Mouse (Mus musculus): ENCODE results near the gene Hist1h3h.
"Not testable (repeated sequence)": the region's sequence is repeated elsewhere in the genome, so short reads cannot be mapped to it uniquely, and the experiment has no call there.

The Hist1h3h gene

DNA sequence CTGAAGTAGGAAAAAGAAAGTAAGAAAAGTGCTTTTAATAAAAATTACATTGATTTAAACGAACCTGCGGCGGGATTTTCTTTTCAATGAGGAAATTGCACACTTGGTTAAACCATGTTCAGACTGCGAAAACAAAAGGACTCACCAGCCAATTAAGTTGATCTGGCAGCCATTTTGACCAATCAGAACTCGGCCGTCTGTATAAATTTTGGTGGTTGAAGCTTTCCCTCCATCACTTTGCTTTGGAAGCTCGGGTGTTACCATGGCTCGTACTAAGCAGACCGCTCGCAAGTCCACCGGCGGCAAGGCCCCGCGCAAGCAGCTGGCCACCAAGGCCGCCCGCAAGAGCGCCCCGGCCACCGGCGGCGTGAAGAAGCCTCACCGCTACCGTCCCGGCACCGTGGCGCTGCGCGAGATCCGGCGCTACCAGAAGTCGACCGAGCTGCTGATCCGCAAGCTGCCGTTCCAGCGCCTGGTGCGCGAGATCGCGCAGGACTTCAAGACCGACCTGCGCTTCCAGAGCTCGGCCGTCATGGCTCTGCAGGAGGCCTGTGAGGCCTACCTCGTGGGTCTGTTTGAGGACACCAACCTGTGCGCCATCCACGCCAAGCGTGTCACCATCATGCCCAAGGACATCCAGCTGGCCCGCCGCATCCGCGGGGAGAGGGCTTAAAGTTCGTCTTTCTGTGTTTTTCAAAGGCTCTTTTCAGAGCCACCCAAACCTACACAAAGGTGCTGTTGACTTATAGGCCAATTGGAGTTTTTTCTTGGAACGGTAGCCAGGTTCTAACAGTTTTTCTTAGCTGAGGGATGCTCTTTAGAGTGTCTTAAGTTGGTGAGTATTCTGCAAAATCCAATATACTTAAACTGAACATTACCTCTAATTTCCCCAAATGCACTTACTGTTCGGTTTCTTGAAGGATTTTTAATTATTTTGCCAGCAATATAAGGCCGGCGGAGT is at the start of gene Hist1h3h:
TSS of gene Hist1h3h (plus strand) at position 263 of the 961 bp plus-strand sequence.
- peak; percentile 45 to 64 for DNase-seq (ENCODE audit: low spot score in 2 of 2)

DNA sequence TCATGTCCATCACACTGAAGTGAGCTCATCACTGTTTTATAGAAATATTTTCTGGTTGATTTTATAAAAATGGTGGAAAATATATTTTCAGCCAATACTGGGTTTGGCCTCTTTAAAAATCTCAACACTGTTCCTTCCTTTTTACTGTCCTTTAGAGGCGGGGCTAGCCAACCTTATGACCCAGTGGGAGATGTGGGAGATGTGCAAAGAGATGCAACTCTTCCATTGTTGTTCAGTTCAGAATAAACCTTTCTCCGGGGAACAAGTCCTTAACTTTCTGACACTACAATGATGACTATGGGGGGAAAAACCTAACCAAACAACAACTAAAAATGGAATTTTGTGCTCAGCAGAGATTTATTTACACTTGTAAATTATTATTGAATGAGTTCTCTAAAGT is 40.2 kb upstream of the Hist1h3h start, which contains the start of gene Olfr1360:
TSS of gene Olfr1360 (minus strand) at position 101 of the 400 bp plus-strand sequence.
- DNase-seq (ENCODE audit: low spot score in 2 of 2), result no peak

DNA sequence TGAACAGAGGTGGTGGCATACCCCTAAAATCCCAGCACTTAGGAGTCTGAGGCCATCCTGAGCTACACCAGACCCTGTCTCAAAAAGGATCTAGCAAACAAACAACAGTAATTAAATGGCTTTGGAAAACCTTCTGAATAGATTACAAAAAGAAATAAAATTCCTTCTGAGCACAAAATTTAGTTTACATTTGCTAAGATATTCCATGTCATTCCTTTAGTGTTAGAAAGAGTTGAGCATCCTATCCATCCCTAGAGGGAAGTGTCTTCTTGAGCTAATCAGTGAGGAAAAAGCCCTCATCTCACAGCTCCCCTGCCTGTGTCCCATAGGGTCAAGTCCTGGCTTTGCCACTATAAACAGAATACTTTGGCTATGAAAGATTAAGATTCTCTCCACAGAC is 19.6 kb upstream of the Hist1h3h start, which contains the start of gene Olfr1359:
TSS of gene Olfr1359 (plus strand) at position 301 of the 400 bp plus-strand sequence.
- no peak for DNase-seq (ENCODE audit: low spot score in 2 of 2)

DNA sequence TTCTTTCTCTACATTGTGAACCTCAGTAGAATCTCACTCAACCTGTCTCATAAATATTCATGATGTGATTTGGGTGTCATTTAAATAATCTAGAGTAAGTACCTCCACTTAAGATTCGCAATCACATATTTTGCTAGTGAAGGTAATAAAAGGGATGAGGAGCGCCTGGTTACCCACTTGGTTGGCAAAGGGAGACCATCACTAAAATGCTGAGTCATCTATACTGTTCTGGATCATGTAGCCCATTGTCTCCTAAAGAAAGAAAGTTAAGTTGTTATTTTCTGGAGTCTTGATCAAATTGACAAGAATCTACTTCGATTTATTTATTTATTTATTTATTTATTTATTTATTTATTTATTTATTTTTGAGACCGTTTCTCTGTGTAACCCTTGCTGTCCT is 10.8 kb upstream of the Hist1h3h start:
- DNase-seq (ENCODE audit: low spot score in 2 of 2), result no peak

DNA sequence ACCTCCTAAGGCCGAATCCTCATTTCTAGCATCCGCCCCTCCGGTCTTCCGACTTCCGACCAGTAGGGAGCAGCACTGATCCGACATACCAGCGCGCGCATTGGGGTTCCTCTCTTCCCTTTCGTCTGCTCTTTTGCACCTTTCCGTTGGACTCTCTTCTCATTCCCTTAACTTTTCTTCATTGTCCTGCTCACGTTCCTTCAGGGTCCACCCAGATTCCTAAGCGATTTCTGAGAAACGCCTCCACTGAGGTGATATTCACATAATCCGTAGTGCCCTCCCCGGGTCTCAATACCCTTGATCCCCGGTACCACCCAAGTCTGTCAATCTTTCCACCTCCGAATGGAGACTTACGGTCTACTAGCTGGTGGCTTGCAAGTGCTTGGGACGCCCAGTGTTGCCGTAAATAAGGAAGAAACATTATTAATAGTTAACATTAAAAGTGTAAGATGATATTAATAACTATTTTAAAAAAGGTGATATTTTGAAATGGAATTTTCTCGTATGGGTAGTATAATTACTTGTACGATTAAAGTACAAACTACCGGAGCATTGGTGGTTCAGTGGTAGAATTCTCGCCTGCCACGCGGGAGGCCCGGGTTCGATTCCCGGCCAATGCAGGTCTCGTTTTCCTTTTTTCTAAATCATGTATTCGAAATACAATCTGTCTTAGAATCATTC is 7.3 kb upstream of the Hist1h3h start:
- peak; percentile 77 to 80 for DNase-seq (ENCODE audit: low spot score in 2 of 2)

DNA sequence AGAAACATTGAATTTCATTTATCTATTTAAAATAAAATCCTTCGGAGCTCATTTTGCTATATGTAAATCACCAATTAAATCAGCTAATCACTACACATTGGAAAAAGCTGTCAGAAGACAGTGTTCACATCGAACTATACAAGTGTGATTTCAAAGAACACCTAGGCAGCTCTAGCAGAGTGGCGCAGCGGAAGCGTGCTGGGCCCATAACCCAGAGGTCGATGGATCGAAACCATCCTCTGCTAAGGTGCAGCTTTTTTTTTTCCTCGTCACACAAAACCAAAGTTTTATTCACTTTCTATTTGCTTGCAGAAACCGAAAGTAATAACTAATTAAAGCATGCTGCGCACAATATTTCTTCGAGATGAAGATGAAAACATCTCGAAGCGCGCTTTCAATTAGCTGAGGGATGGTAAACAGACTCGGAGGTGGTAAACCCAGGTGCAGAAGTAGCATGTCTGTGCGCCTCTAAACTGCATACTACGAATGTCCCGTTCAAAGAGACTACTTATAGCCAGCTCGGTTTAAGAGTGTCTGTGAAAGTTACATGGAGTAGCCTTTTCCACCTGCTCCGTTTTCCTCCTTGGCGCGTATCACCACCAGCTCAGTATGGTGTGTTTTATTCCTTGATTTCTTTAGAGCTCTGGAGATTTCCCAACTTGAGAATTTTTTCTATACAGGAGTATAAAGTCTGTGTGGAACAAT is 6.5 kb upstream of the Hist1h3h start:
- DNase-seq (ENCODE audit: low spot score in 2 of 2), result peak; percentile 70 to 77

DNA sequence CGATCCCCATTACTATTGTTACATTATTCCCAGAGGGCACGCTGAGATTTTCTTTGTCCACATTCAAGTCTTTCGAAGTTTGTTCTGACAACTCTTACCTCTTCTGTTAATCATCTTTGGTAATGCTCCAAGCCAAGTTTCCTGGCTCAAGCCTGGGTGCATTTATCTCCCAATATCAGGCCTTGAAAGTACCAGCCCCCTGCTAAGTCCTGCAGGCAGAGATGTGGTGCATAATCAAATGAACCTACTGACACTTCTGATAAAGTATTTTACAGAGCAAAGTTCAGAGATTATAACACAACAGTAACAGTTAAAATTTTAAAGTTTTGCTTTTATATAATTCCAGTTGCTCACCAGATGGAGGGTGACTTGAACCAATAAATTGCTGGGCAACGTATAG is 5.8 kb upstream of the Hist1h3h start:
- DNase-seq (ENCODE audit: low spot score in 2 of 2), result no peak

DNA sequence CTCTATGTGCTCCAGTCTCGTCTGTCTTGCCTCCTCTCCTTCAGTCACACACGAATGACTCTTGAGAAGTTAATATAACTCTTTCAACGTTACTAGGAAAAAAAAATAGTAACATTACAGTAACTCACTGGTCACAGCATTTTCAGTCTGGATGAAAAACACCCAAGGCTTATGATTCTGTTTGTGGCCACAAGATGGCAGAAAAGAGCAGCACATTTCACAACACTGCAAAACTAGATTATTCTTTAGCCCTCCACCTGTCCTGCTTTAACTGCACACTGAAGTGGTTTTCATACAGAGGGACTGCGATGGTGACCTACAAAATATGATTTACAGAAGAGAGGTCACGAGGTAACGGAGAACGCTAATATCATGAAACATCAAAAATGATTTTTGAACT is 2.7 kb upstream of the Hist1h3h start:
- DNase-seq (ENCODE audit: low spot score in 2 of 2), result peak in 1 of 2 experiments; percentile 28

DNA sequence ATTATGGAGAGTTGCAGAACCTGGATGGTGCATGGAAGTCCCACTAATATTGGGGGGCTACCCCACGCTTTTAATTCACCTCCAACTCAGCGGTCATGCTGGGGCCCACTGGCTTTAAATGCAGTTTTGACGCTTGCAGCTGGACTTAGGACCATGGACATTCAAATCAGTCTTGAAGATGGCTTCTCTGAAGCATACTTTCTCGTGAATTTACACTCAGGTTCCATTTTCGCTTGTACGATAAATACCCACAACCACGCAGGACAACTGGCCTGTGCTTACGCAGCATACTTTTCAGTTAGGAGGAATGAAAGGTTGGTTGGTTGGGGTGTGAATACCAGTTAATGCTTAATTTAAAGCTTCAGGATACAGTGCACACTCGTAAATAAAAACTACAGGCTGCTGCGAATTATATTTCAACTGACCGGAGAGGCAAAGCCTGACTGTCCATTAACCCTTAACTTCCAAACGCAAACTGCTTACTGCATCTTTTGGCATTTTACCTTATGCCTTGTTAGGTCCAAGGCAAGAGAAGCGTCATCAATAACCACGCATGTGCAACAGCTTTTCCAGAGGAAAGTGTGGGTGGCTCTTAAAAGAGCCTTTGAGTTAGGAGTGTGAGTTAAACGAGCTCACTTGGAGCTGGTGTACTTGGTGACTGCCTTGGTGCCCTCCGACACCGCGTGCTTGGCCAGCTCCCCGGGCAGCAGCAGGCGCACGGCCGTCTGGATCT is 2.2 kb upstream of the Hist1h3h start:
- no peak for DNase-seq (ENCODE audit: low spot score in 2 of 2)

DNA sequence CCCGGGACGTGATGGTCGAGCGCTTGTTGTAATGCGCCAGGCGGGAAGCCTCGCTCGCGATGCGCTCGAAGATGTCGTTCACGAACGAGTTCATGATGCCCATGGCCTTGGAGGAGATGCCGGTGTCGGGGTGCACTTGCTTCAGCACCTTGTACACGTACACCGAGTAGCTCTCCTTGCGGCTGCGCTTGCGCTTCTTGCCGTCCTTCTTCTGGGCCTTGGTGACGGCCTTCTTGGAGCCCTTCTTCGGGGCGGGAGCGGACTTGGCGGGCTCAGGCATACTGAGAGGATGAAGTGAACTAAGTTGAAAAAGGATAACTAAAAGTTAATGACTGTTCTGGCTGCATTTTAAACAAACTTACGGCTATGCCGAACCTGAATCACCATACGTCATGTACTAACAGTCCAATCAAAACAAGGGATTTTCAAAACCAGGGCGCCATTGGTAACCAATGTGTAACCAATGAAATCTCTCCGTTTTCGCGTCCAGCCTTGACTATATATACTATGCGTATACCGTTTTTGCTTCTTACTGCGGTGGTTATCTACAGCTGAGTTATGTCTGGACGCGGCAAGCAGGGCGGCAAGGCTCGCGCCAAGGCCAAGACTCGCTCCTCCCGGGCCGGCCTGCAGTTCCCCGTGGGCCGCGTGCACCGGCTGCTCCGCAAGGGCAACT is 1.5 kb upstream of the Hist1h3h start, which contains the start of the genes Hist1h2bl and Hist1h2ai:
TSS of gene Hist1h2bl (minus strand) at position 280 of the 676 bp plus-strand sequence.
TSS of gene Hist1h2ai (plus strand) at position 559 of the 676 bp plus-strand sequence.
- DNase-seq (ENCODE audit: low spot score in 2 of 2), result peak; percentile 63 to 70

DNA sequence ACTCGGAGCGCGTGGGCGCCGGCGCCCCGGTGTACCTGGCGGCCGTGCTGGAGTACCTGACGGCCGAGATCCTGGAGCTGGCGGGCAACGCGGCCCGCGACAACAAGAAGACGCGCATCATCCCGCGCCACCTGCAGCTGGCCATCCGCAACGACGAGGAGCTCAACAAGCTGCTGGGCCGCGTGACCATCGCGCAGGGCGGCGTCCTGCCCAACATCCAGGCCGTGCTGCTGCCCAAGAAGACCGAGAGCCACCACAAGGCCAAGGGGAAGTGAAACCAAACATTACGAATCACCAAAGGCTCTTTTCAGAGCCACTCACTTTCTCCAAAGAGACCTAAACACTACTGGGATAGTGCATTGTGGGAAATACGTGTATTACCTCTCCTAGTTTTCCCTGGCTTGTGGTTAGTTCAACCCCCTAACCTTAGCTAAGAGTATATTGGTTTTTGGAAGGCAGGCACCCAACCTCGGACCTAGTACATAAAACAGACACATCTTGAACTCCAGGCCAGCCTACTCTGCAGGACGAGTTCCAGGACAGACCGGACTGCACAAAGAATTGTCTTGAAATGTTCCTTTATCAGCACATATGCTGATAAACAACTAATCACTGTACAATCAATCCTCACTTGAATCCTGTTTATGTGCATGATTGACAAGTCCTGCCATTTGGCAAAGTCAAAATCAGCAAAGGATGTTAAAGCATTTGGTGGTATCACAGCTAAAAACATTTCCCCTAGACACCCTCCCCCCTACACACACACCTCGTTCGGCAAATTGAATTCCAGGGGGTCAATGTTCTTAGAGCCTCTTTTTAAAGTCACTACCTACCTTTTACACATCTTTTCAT is 693 bp upstream of the Hist1h3h start:
- not testable (repeated sequence) for DNase-seq (ENCODE audit: low spot score in 2 of 2)

DNA sequence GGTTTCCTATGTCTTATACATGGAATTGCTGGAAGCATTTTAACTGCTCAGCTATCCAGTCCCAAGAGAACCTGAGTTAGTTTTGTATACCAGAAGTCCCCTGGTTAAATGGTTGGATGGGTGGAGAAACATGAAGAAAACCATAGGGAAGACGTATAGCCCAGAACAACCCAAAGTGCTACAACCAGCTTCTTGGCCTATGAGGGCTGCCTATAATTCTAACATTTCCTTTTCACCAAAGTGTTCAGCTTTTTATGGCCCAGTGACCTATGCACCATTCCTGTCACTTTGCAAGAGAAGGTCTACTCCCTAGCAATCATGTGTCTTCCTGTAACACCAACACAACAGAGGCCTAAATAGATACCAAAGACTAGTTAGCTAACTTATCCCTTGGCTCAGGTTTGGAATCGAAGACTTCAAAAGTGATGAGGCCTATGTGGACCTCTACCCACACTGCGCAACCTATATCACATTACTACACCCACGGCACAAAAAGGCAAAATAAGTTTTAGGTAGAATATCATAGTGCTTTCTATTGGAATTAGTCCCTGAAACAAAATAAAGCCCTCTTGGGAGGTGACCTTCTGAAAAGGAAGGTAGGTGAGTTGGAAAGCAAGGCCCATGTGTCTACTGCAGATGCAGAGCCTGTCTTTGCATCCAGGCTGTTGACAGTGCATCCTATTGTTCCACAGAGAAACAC is 1.1 kb downstream of the Hist1h3h start:
- no peak for DNase-seq (ENCODE audit: low spot score in 2 of 2)

DNA sequence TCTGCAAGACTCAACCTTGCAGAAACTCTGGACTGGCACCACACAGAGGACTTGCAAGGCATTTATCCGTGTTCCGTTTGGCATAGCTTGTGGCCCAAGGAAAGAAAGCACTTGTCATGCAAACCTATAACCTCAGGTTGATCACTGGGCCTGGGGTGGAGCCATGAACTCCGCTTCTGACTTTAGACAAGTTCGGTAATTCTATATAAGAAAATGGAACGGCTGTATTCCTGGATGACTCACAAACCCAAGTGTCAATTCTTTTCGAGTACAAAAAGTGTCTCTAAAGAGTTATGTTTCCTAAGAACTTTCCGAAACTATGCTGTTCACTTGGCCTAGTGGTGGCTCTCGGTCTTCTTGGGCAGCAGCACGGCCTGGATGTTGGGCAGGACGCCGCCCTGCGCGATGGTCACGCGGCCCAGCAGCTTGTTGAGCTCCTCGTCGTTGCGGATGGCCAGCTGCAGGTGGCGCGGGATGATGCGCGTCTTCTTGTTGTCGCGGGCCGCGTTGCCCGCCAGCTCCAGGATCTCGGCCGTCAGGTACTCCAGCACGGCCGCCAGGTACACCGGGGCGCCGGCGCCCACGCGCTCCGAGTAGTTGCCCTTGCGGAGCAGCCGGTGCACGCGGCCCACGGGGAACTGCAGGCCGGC is 3.8 kb downstream of the Hist1h3h start:
- not testable (repeated sequence) for DNase-seq (ENCODE audit: low spot score in 2 of 2)

DNA sequence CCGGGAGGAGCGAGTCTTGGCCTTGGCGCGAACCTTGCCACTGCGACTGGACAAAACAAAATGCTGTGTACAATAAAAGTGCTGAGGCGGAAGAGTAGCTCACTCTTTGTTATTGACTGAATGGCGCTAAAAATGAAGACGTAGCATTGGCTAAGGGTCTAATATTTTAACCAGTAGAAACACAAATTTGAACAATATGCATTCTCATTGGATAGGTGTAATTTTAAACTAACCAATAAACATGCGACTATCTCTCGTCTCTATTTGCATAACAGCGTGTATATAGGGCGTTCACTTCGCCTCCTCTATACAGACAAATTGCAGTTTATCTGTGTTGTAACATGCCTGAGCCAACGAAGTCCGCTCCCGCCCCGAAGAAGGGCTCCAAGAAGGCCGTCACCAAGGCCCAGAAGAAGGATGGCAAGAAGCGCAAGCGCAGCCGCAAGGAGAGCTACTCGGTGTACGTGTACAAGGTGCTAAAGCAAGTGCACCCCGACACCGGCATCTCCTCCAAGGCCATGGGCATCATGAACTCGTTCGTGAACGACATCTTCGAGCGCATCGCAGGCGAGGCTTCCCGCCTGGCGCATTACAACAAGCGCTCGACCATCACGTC is 4.4 kb downstream of the Hist1h3h start, which contains the start of gene Hist1h2bm:
TSS of gene Hist1h2bm (plus strand) at position 288 of the 616 bp plus-strand sequence.
- DNase-seq (ENCODE audit: low spot score in 2 of 2), result peak; percentile 42 to 47

DNA sequence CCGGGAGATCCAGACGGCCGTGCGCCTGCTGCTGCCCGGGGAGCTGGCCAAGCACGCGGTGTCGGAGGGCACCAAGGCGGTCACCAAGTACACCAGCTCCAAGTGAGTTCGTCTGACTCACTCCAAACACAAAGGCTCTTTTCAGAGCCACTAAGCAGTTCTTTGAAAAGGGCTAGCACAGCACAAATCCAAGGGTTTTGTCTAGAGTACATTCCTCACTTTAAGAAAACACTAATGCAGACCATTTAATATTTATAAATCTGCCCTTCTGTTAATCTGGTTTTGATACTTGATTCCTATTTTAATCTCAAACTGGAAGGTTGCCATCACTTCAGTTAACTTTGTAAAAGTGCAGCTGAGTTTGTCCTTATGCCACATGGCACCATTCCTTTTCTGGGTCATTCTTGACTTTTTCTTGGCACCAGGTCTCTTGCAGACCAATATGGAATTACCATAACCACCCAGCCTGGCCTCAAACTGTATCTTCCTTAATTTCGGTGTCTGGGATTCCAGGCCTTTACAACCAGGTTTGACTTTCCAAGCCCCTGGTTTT is 5.0 kb downstream of the Hist1h3h start:
- DNase-seq (ENCODE audit: low spot score in 2 of 2), result no peak

DNA sequence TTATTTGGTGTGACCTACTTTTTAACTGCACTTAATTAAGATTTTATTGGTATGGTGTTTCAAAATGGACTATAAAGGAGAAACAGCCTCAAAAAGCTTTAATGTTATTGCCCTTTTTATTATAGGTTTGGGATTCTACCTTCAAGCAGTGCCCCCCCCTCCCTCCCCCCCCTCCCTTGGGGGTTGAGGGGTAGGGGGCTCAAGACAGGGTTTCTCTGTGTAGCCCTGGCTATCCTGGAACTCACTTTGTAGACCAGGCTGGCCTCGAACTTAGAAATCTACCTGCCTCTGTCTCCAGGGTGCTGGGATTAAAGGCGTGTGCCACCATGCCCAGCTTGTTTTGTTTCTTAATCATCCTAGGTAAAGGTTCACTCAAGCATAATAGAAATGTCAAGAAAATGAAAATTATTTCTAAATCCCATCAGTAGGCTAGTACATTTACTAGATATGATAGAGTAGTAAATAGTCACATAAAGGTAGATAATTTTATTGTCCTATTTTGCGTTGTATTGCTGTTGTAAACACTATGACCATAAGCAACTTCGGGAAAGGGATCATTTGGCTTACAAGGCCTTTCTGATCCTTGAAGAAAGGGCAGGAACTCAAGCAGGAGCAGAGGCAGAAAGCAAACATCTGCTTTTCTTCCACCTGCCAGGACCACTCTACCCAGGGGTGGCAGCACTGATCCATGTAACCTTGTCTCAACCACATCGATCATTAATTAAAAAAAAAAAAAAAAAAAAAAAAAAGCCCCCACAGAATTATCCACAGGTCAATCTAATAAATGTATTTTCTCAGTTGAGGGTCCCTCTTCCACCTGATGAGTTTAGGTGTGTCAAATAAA is 5.8 kb downstream of the Hist1h3h start:
- DNase-seq (ENCODE audit: low spot score in 2 of 2), result no peak

Measured in urinary bladder, adult 18-20 months (tissue).